Mouse (Mus musculus): Measurements from ENCODE around the gene Zfp668.
"Not testable (repeated sequence)": the region's sequence is repeated elsewhere in the genome, so short reads cannot be mapped to it uniquely, and the experiment has no call there.

Zfp668 gene

GRCm38 (mm10) chr7:127876467-127877348 lies at the start of gene Zfp668:
Zfp668 (minus strand) TSS chr7:127876828.
- peak; percentile 95 for DNase-seq

DNA sequence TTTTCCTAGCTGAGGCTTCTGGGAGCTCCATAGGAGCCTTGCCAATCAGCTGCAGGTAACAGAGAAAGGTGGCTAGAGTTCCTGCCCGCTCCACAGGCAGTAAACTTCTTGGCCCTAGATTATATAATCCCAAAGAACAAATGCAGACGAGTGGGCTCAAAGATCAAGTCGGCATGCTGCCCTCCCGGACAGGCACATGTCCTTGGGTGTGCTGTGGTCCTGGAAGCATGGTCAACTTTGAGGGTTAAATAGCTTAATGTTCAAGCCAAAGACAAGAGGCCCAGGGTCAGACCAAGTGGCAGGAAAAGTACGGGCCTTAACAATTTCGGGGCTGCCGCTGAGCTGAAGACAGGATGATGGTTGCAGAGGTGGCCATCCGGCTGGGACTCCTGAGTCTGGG lies 49.4 kb upstream of the Zfp668 start:
- peak; percentile 67 for DNase-seq

- DNase-seq: peak; percentile 89
Observed at GRCm38 (mm10) chr7:127925252-127925651, 48.6 kb upstream of the Zfp668 start.

DNA sequence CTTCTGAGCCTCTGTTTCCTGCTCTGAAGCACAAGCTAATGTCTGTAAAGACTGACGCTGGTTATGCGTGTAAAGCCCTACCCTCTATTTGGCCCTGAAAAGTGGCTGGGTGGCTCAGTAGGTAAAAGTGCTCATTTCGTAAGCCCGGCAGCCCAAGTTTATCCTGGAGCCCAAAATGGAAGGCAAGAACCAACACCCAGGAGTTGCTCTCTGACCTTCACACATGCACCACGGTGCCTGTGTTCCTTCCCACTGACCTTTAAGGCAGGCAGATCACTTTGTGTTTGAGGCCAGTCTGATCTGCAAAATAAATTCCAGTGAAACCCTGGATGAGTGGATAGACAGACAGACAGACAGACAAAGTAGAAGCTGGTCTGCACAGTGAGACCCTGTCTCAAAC lies 47.1 kb upstream of the Zfp668 start:
- DNase-seq: no peak

DNA sequence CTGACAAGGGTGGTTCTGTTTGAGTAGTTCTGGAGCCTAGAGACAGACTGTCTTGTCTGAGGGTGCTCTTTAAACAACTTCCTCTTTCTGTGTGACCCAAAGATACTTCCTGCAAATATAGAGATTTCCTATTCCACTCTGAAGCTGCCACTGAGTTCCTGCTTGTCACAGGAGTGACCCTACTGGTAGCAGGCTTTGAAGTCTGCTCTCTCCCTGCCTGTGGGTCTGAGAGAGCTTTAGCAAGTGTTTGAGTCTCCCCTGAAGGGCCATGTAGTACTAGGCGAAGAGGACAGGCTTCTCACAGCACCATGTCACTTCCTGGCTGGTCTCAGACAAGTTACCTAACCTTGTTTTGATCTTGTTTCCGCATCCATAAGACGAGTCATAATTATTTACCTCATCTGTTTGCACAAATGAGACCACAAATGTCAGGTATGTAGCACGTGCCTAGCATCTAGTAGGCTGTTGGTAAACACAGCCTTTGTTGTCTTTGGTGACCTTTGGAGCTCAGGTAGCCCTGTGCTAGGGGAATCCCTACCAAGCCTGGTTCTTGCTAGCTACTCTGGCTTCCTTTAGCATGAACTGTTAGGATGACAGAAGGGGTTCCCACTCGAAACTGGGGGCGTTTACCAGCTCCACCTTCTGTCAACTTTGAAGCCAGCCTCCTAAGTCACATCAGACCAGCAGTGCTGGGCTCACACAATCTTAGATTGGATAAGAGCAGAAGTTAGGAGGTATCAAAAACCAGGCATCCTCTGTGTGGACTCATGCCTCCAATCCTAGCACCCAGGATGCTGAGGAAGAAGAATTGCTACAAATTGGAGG lies 46.0 kb upstream of the Zfp668 start:
- DNase-seq: no peak

DNA sequence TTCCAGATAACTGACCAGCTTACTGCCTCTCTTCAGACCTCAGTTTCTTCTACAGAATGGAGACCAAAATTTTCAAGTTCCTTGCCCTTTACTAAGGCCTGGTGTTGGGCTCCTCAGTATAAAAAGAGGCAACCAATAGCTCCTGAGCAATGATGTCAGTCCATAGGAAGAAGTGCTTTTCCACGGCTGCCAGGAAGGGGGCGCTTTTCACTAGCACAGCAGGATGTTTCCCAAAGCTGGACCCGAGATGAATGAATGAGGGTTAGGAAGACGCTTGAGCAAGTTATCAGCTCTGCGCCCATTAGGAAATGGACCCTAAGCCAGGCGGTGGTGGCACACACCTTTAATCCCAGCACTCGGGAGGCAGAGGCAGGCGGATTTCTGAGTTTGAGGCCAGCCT lies 44.9 kb upstream of the Zfp668 start:
- DNase-seq: peak; percentile 65

GRCm38 (mm10) chr7:127919290-127919689 lies 42.7 kb upstream of the Zfp668 start:
- DNase-seq: peak; percentile 63

GRCm38 (mm10) chr7:127918203-127918602 lies 41.6 kb upstream of the Zfp668 start:
- peak; percentile 81 for DNase-seq

GRCm38 (mm10) chr7:127915293-127915692 lies 38.7 kb upstream of the Zfp668 start:
- no peak for DNase-seq

- no peak for DNase-seq
Observed at GRCm38 (mm10) chr7:127912938-127913337, 36.3 kb upstream of the Zfp668 start.

DNA sequence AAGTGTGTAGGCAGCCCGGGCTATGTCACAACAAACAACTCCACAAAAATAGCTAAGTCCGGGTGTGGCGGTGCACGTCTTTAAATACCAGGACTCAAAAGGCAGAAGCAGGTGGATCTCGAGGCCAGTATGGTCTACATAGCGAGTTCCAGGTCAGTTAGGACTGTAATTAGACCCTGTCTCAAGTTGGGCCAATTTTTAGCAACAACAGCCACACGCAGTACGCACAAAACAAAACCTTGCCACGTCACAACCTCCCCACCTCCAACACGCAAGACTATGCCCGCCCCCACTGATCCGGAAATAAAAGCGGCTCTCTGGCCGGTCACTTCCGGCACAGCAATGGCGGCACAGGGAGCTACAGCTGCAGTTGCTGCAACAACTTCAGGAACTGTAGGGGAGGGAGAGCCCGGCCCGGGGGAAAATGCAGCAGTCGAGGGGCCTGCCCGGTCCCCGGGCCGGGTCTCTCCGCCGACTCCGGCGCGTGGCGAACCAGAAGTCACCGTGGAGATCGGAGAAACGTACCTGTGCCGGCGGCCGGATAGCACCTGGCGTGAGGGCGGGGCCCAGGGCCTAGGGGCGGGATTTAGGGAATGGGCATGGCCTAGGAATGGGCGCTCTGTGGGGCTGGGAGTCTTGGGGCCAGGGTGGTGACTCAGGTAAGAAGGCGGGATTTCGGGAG lies 35.7 kb upstream of the Zfp668 start, which contains the start of gene Kat8:
Gene Kat8 (plus strand): TSS at position 327 of the 682 bp plus-strand sequence.
- peak; percentile 95 for DNase-seq

DNA sequence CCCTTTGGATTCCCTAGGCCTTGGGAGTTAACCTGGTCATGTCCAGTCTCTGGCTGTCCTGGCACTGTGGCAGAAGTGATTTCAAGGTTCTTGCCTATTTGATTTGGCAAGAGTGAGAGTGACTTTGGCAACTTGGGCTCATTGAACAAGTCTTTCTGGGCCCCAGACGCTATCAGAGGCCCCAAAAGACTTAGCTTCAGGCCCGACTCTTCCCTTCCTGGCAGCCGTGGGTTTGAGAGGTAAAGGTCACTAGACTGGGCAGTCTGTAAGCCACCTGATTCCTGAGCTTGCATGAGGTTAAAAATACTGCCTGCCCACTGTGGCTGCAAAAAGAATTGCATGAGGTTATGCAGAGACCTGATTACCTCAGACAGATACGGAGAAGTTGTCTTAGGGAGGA lies 32.0 kb upstream of the Zfp668 start:
- no peak for DNase-seq

- DNase-seq: no peak
Observed at GRCm38 (mm10) chr7:127907939-127908338, 31.3 kb upstream of the Zfp668 start.

- DNase-seq: peak; percentile 88
Observed at GRCm38 (mm10) chr7:127903971-127904796, 27.6 kb upstream of the Zfp668 start, which contains the start of gene Bckdk. Bckdk (plus strand) TSS chr7:127904082.

- no peak for DNase-seq
Observed at GRCm38 (mm10) chr7:127901772-127902171, 25.1 kb upstream of the Zfp668 start.

DNA sequence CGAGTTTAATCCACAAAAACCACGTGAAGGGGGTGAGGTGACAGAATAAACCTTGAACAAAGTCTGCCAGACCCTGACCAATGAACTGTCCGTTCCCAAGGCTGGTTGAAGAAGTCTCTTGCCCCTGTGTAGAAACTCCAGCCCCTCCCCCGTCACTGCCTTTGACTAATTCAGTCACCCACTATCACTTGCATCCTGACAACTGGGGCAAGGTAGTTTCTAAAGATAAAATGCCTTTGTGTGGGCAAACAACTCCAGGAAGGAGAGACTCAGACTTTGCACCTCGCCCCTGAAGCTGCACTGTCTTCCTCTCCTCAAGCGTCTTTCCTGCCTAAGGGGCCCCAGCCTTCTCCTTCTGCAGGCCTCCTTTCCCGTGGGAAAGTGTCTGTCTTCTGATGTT lies 23.4 kb upstream of the Zfp668 start:
- DNase-seq: no peak

DNA sequence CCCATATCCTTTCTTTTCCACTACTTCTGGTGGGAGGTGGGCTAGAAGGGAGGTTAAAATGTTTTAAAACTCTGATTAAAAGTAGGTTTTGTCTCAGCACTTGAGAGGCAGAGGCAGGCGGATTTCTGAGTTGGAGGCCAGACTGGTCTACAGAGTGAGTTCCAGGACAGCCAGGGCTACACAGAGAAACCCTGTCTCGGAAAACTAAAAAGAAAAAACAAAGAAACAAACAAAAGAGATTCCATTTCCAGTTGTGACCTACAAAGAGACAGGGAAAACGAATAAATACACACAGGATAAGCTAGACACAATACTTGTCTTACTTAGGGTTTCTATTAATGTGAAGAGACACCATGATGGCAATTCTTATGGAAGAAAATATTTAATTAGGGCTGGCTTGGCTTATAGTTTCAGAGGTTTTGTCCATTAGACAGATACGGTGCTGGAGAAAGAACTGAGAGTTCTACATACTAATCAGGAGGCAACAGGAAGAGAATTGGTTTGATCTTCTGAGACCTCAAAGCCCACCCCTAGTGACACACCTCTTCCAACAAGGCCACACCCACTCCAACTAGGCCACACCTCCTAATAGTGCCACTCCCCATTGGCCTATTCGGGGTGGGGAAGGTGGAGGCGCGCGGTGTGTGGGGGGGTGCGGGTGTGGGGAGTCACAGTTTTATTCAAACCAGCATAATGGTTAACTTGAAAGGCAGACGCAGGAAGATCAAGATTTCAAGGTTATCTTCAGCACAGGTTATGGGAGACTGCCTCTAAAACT lies 21.7 kb upstream of the Zfp668 start:
- peak; percentile 52 for DNase-seq

DNA sequence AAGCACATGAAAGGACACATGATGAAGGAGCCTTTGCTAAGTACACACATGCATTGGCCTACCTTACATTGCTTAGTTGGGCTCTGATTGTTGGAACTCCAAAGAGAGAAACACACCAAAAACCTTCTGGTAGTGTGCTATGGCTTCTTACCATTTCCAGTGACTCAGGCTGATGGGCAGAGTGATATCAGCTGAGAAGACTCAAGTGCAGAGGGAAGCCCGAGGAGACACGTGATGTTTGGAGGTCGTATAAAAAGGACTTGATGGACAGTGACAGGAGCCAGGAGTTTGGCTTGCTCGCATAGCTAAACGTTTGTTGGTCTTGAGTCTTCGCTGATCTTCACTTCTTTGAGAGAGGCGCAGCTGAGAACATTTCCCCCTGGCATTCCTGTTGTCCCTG lies 20.9 kb upstream of the Zfp668 start:
- DNase-seq: no peak

DNA sequence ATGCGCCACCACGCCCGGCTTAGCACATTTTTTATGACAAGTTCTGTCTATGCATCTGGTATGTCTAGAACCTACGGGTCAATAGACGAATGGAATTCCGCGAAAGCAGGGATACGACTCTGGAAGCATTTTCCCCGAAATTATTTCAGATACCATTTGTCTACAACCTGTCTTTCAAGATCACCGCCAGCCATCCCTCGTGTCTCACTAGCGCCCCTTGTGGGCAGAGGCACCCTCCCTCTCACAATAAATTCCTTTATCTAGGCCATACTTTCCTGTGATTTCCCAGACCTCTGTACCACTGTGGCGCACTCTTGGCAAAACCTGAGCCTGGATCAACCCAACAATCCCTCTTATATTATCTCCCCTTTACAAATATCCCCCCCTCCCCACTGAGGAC lies 19.8 kb upstream of the Zfp668 start:
- peak; percentile 77 for DNase-seq

- not testable (repeated sequence) for DNase-seq
Observed at GRCm38 (mm10) chr7:127895891-127896290, 19.3 kb upstream of the Zfp668 start.

DNA sequence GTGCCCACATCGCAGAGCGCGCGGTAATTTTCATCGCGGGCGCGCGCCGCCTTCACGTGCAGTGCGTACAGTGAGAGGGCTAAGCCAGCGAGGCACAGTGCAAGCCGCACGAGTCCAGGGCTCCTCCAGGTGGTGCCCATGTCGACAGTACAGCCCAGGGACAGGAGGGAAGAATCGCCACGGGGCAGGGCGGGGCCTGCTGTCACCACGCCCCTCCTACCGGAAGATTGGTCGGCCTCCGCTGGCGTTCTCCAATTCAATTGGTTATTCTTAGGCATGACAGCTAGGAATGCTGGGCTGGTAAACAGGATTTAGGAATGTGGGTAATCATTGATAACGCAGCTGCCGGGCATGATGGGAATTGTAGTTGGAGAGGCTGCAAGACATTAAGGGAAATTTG lies 18.8 kb upstream of the Zfp668 start, which contains the start of the genes Gm21974 and Vkorc1:
Gene Gm21974 (minus strand): TSS at position 13 of the 400 bp plus-strand sequence.
Gene Vkorc1 (minus strand): TSS at position 176 of the 400 bp plus-strand sequence.
- DNase-seq: peak; percentile 98

Data from kidney, postnatal 10 days (tissue).